Mouse (Mus musculus) lung, adult 2 months (tissue): ENCODE data around the gene Rassf6.

Experiments used
- CTCF ChIP-seq: fragments of 200-500 bp; IDR thresholded peaks from 2 replicates; pipeline ENCODE4 v1.5.1; 2011; ENCODE audit warnings: mild to moderate bottlenecking, low read length, control low read depth; ENCODE audit not compliant: insufficient read depth
- POLR2A ChIP-seq: fragments of 200-500 bp; IDR thresholded peaks from 2 replicates; pipeline ENCODE4 v1.6.1; 2011; ENCODE audit warnings: low read depth, mild to moderate bottlenecking, control low read depth, low read length, borderline replicate concordance; ENCODE audit errors: extremely low read depth

DNA sequence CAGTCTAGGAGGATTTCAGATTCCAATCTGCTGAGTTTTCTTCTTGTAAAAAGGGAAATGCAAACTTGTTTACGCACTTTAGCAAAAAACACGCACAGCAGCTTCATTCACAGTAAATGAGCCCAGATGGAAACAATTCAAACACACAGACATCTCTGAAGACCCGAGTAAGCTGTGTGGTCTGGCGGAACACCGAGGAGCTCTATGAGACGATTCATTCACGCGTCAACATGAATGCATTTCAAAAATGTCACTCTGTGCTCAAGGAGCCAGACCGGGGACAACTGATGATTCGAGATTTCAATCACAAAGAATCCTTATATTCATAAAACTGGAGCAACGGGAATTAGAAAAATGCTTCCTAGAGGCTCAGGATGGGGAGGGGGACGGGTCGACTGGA, 15.4 kb upstream of the Rassf6 start:
- TF ChIP-seq POLR2A (no peak), CTCF (no peak)
